Mouse (Mus musculus): ENCODE measurements at regions not wholly inside any gene's neighbourhood (a gene's known extent, or its start where the extent isn't known, plus 50 kb on each side); places are given as distances from the start of the nearest gene placed in this dataset.

- TF ChIP-seq CTCF (IDR thresholded peaks at IDR 0.05) (no peak), EP300 (IDR thresholded peaks at IDR 0.05) (peak; percentile 77)
These were observed 239.8 kb downstream of the Opa1 start for GRCm38 (mm10) chr16:29818807-29819440.
